Mouse (Mus musculus) lung, embryonic 14.5 days (tissue): ENCODE measurements around the gene Casc1. TPM values are rescaled to one million over a fixed set of nuclear protein-coding genes. Genes with fewer than 3 reads are reported as not detected.
"Not testable (repeated sequence)": the region's sequence is repeated elsewhere in the genome, so short reads cannot be mapped to it uniquely, and the experiment has no call there.

Experiments used
- ATAC-seq: fragments of 200-750 bp; cut with Nextera tagmentation; 2 replicates; pipeline ENCODE4 v1.8.0; 2017; ENCODE audit warnings: mild to moderate bottlenecking, moderate TSS enrichment, moderate library complexity; ENCODE audit not compliant: insufficient read depth
- DNase-seq: peaks from one replicate; pipeline ENCODE4 v3.0.0-alpha.2; 2015
- H3K27ac ChIP-seq: fragments of 300-500 bp; sonication (generic); 2 replicates; pipeline ENCODE4 v1.5.1; 2014; ENCODE audit warnings: low read depth, mild to moderate bottlenecking, moderate library complexity
- H3K27me3 ChIP-seq: fragments of 300-500 bp; sonication (generic); 2 replicates; pipeline ENCODE4 v1.6.1; 2014; ENCODE audit warnings: low read length, control low read depth; ENCODE audit not compliant: insufficient read depth
- H3K36me3 ChIP-seq: fragments of 300-500 bp; sonication (generic); 2 replicates; pipeline ENCODE4 v1.6.1; 2014; ENCODE audit warnings: control low read depth; ENCODE audit not compliant: insufficient read depth
- H3K4me1 ChIP-seq: fragments of 300-500 bp; sonication (generic); 2 replicates; pipeline ENCODE4 v1.6.1; 2014; ENCODE audit warnings: antibody characterized with exemption, control low read depth; ENCODE audit not compliant: insufficient read depth
- H3K4me2 ChIP-seq: fragments of 300-500 bp; sonication (generic); 2 replicates; pipeline ENCODE4 v1.6.1; 2014; ENCODE audit warnings: mild to moderate bottlenecking
- H3K4me3 ChIP-seq: fragments of 300-500 bp; sonication (generic); 2 replicates; pipeline ENCODE4 v1.5.1; 2014; ENCODE audit warnings: low read depth, low read length
- H3K9ac ChIP-seq: fragments of 300-500 bp; sonication (generic); 2 replicates; pipeline ENCODE4 v1.6.1; 2014
- H3K9me3 ChIP-seq: fragments of 300-500 bp; sonication (generic); 2 replicates; pipeline ENCODE4 v1.6.1; 2016; ENCODE audit warnings: low read depth, low read length, control low read depth
- CTCF ChIP-seq: IDR thresholded peaks from 2 replicates; pipeline ENCODE4 v1.5.1; 2016; ENCODE audit warnings: antibody characterized with exemption, low read depth
- WGBS: fragments of 180-500 bp; shearing (Covaris S2); extraction: QIAGEN DNeasy Blood & Tissue Kit; methylation state at CpG from one replicate; pipeline ENCODE4 v1.1.7; 2014; 5-methylcytosine and 5-hydroxymethylcytosine counted together
- polyA plus RNA-seq: library from polyadenylated mRNA; unstranded; fragments of >200 nt; fragmentation: Nextera tagmentation; extraction: Ambion mirVana; gene quantifications from 2 replicates; pipeline ENCODE4 v1.2.1, GENCODE M21; 2014

The Casc1 gene
- polyA plus RNA-seq, 1 experiment from 2014 or later, result 0.50 TPM

DNA sequence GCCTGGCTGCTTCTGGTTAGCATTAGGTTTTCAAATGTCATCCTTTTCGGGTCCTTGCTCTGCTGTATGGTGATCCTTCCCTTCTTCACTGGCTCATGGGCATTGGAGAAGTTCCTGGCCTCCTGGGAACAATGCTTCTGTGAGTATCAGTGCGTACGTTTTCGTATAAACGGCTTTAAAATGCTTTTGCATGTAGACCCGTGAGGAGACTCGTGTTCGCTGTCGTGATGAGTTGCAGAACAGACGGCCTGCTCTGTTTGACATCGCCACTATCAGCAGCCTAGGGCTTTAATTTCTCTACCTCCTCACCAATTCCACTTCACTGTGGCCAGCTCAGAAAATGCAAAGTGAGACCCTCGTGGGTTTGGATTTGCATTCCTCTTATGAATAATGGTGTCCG is 71.6 kb downstream of the Casc1 start:
- Histone ChIP-seq H3K9ac (no peak overlapping the region), H3K36me3 (no peaks in the 10 kb centered on the region), H3K27ac (no peak overlapping the region), H3K9me3 (no peaks in the 10 kb centered on the region), H3K4me3 (no peak overlapping the region), H3K4me2 (no peak overlapping the region), H3K4me1 (no peaks in the 10 kb centered on the region), H3K27me3 (no peaks in the 10 kb centered on the region)
- TF ChIP-seq CTCF, result no peak
- ATAC-seq, result no peak
- 81% methylated on average over 13 of the region's 13 CpGs for WGBS
- DNase-seq, result no peak

DNA sequence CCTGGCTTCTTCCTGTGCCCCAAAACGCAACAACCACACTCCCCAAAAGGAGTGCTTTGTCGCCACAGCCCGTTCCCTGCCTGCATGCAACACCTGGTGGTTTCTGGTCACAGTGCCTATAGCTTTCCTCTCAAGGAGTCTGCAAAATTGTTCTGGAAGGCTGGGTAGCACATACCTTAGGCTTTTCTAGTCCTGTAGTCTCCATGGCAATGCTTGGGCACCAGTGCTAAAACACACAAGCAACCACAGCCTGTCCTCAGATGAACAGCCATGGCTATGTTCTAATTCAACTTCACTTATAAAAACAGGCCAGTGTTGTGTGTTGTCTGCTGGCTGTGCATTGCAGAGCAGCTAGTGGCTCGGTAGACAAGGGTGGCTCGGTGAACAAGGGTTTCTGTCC is 74.0 kb downstream of the Casc1 start:
- WGBS, result 87% methylated on average over 5 of the region's 5 CpGs
- Histone ChIP-seq H3K27me3 (no peaks in the 10 kb centered on the region), H3K9me3 (no peaks in the 10 kb centered on the region), H3K4me3 (no peak overlapping the region), H3K36me3 (no peaks in the 10 kb centered on the region), H3K27ac (no peak overlapping the region), H3K4me1 (no peaks in the 10 kb centered on the region), H3K9ac (no peak overlapping the region), H3K4me2 (no peak overlapping the region)
- DNase-seq, result no peak
- ATAC-seq, result no peak
- no peak for TF ChIP-seq CTCF

- DNase-seq, result no peak
- WGBS, result 60% methylated on average over 9 of the region's 9 CpGs
Observed at GRCm38 (mm10) chr6:145135804-145136203, 75.0 kb downstream of the Casc1 start.

GRCm38 (mm10) chr6:145135295-145135694 is 75.5 kb downstream of the Casc1 start:
- no peaks in the 10 kb centered on the region for H3K9me3 ChIP-seq
- no peak for TF ChIP-seq CTCF
- H3K27me3 ChIP-seq, result no peaks in the 10 kb centered on the region
- no peak for DNase-seq
- H3K9ac ChIP-seq, result no peak overlapping the region
- no peak for ATAC-seq
- no peaks in the 10 kb centered on the region for H3K36me3 ChIP-seq
- H3K27ac ChIP-seq, result no peak overlapping the region
- no peak overlapping the region for H3K4me2 ChIP-seq
- no peak overlapping the region for H3K4me3 ChIP-seq
- no peaks in the 10 kb centered on the region for H3K4me1 ChIP-seq
- WGBS, result 72% methylated on average over 3 of the region's 3 CpGs

More at GRCm38 (mm10) chr6:145135804-145136203, 75.0 kb downstream of the Casc1 start:
- Histone ChIP-seq H3K9me3 (no peaks in the 10 kb centered on the region), H3K9ac (no peak overlapping the region), H3K4me1 (no peaks in the 10 kb centered on the region), H3K27ac (no peak overlapping the region), H3K4me3 (no peak overlapping the region), H3K36me3 (no peaks in the 10 kb centered on the region), H3K27me3 (no peaks in the 10 kb centered on the region), H3K4me2 (no peak overlapping the region)
- ATAC-seq, result no peak
- no peak for TF ChIP-seq CTCF

- H3K4me3 ChIP-seq, H3K27ac ChIP-seq, H3K9me3 ChIP-seq, DNase-seq, H3K36me3 ChIP-seq, H3K4me2 ChIP-seq, ATAC-seq, H3K4me1 ChIP-seq, H3K9ac ChIP-seq, H3K27me3 ChIP-seq: not testable (repeated sequence)
- 76% methylated on average over 5 of the region's 5 CpGs for WGBS
Observed at GRCm38 (mm10) chr6:145132969-145133368, 77.8 kb downstream of the Casc1 start.

GRCm38 (mm10) chr6:145131991-145132390 is 78.8 kb downstream of the Casc1 start:
- no peak overlapping the region for H3K9ac ChIP-seq
- TF ChIP-seq CTCF, result no peak
- no peaks in the 10 kb centered on the region for H3K4me1 ChIP-seq
- H3K27me3 ChIP-seq, result no peaks in the 10 kb centered on the region
- H3K4me3 ChIP-seq, result no peak overlapping the region
- ATAC-seq (no peak), DNase-seq (no peak)
- no peaks in the 10 kb centered on the region for H3K9me3 ChIP-seq
- no peak overlapping the region for H3K4me2 ChIP-seq
- no peak overlapping the region for H3K27ac ChIP-seq
- 82% methylated on average over 5 of the region's 5 CpGs for WGBS
- no peaks in the 10 kb centered on the region for H3K36me3 ChIP-seq

- Histone ChIP-seq H3K27ac (no peak overlapping the region), H3K9me3 (no peaks in the 10 kb centered on the region), H3K4me2 (no peak overlapping the region), H3K9ac (no peak overlapping the region), H3K4me1 (no peaks in the 10 kb centered on the region), H3K27me3 (no peaks in the 10 kb centered on the region), H3K4me3 (no peak overlapping the region), H3K36me3 (no peaks in the 10 kb centered on the region)
- DNase-seq (no peak), ATAC-seq (no peak)
- no peak for TF ChIP-seq CTCF
- WGBS, result 64% methylated on average over 4 of the region's 4 CpGs
Observed at GRCm38 (mm10) chr6:145129563-145129962, 81.2 kb downstream of the Casc1 start.

- ATAC-seq, result no peak
- Histone ChIP-seq H3K9me3 (no peaks in the 10 kb centered on the region), H3K9ac (no peak overlapping the region), H3K27me3 (no peaks in the 10 kb centered on the region), H3K4me1 (no peaks in the 10 kb centered on the region), H3K36me3 (no peaks in the 10 kb centered on the region), H3K4me2 (no peak overlapping the region), H3K4me3 (no peak overlapping the region), H3K27ac (no peak overlapping the region)
- DNase-seq, result no peak
- 98% methylated on average over 3 of the region's 3 CpGs for WGBS
- TF ChIP-seq CTCF, result peak; percentile 24; the same call in 1 of the 2 replicates
Observed at GRCm38 (mm10) chr6:145127652-145128051, 83.2 kb downstream of the Casc1 start.
